Mouse (Mus musculus): Measurements from ENCODE around the gene Igsf11.

DNA sequence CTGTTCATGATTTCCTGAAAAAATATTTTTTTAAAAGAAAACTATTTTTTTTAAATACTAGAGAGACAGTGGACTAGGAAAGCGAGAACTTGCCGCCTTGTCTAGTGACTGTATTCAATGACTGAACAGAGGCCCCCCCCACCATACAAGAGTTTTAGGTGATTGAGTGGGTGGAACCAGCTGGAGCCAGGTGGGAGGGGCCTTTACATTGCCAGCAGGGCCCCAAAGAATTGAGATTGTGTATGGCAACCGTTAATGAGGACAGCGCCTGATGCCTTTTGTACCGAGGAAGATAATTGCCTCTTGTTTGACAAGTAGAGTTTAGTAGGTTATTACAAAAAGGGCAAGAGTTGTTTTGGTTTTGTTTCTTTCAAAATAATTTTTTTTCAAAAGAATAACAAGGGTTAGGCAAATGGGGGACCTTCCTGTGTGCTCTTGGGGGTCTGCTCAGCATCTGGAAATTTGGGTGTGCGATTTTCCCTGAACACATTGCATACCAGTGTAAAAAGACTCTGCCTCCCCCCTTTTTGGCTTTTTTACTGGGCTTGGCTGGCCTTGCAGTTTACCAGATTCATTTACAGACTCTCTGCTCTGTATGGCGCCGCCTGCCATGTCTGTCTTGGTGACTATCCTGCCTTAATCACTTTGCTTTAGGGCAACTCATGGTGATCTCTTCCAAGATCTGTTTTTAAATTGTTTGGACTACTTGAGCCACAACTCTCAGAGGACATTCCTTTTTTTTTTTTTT, 133.7 kb downstream of the Igsf11 start:
- TF ChIP-seq CTCF (IDR thresholded peaks at IDR 0.05; ENCODE audit: low read depth), result no peak
- no peak for TF ChIP-seq EP300 (IDR thresholded peaks at IDR 0.05; ENCODE audit: low read depth)
